Mouse (Mus musculus) G1E (cell line): ENCODE measurements at regions not wholly inside any gene's neighbourhood (a gene's known extent, or its start where the extent isn't known, plus 50 kb on each side); places are given as distances from the start of the nearest gene placed in this dataset.

Source experiments
- ATAC-seq: 2 replicates; pipeline ENCODE4 v1.8.0; 2016; ENCODE audit warnings: mild to moderate bottlenecking; ENCODE audit not compliant: insufficient number of reproducible peaks, poor library complexity, low FRiP score, severe bottlenecking; ENCODE audit errors: extremely low read depth
- DNase-seq: peaks from one replicate; pipeline ENCODE4 v3.0.0; 2012; ENCODE audit warnings: low spot score
- H3K27me3 ChIP-seq: 2 replicates; pipeline ENCODE4 v1.6.1; 2012; ENCODE audit warnings: mild to moderate bottlenecking, low read length, inconsistent platforms; ENCODE audit not compliant: insufficient read depth
- H3K36me3 ChIP-seq: replicated peaks from 2 replicates; pipeline ENCODE3; 2012; ENCODE audit warnings: mild to moderate bottlenecking, inconsistent platforms
- H3K4me1 ChIP-seq: 2 replicates; pipeline ENCODE4 v1.6.1; 2012; ENCODE audit warnings: low read depth, low read length, inconsistent platforms, mixed read lengths; ENCODE audit not compliant: insufficient read depth
- H3K4me3 ChIP-seq: 2 replicates; pipeline ENCODE4 v1.5.1; 2012; ENCODE audit warnings: low read depth, mild to moderate bottlenecking, inconsistent platforms, low read length, moderate library complexity, mixed read lengths
- H3K9me3 ChIP-seq: replicated peaks from 2 replicates; pipeline ENCODE4 v1.6.1; 2012; ENCODE audit warnings: inconsistent platforms
- CTCF ChIP-seq: IDR thresholded peaks from 2 replicates; pipeline ENCODE4 v1.5.1; 2012; ENCODE audit warnings: low read depth, low read length, inconsistent platforms, mixed read lengths
- GATA1 ChIP-seq: IDR thresholded peaks from 2 replicates; pipeline ENCODE4 v1.6.1; 2012; ENCODE audit warnings: borderline replicate concordance, low read length, inconsistent platforms, mixed read lengths
- GATA2 ChIP-seq: IDR thresholded peaks from 2 replicates; pipeline ENCODE4 v1.6.1; 2012; ENCODE audit warnings: low read depth, low read length, inconsistent platforms, borderline replicate concordance
- POLR2AphosphoS5 ChIP-seq: IDR thresholded peaks from 2 replicates; pipeline ENCODE4 v1.6.1; 2012; ENCODE audit warnings: low read depth, low read length, inconsistent platforms; ENCODE audit not compliant: insufficient replicate concordance
- TAL1 ChIP-seq: conservative IDR thresholded peaks from 2 replicates; pipeline ENCODE4 v1.6.1; 2012; ENCODE audit warnings: low read depth, low read length, inconsistent platforms, mixed read lengths

DNA sequence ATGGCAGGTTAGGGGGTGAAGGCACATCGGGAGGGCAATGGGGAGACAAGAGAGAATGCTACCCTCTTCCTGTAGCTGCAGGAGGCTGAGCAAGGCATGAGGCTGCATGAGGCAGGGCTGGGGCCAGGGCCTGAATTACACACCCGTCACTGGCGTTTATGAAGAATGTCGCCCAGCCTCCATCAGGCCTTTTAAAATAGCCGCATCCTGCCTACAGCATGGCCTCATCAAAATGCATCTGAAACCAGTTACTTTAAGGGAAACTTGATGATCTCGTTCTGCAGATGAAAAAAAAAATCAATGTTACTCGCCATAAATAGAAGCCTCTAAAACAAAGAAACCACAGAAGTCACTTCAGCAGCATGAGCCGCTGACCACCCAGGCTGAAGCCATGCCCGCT lies 208.3 kb downstream of the Prex1 start:
- no peaks in the 10 kb centered on the region for H3K27me3 ChIP-seq
- H3K36me3 ChIP-seq: no peaks in the 10 kb centered on the region
- ATAC-seq: no peak
- no peak overlapping the region for H3K4me3 ChIP-seq
- no peak for DNase-seq
- peaks cover 89% of the 10 kb centered on the region for H3K9me3 ChIP-seq
- no peaks in the 10 kb centered on the region for H3K4me1 ChIP-seq
- TF ChIP-seq GATA1 (no peak), CTCF (no peak)

- Histone ChIP-seq H3K4me3 (no peak overlapping the region), H3K36me3 (no peaks in the 10 kb centered on the region), H3K4me1 (no peaks in the 10 kb centered on the region), H3K27me3 (no peaks in the 10 kb centered on the region), H3K9me3 (peaks cover 81% of the 10 kb centered on the region)
- ATAC-seq (no peak), DNase-seq (no peak)
- TF ChIP-seq TAL1: no peak
- TF ChIP-seq GATA2: no peak
- no peak for TF ChIP-seq GATA1
- TF ChIP-seq POLR2AphosphoS5: no peak
- TF ChIP-seq CTCF: no peak
These were observed 210.0 kb downstream of the Prex1 start for GRCm38 (mm10) chr2:166503666-166504065.

GRCm38 (mm10) chr2:166492895-166493294 lies 220.7 kb downstream of the Prex1 start:
- Histone ChIP-seq H3K4me3 (no peak overlapping the region; the same call in 1 of the 2 replicates), H3K27me3 (no peaks in the 10 kb centered on the region), H3K9me3 (peaks cover 74% of the 10 kb centered on the region), H3K36me3 (no peaks in the 10 kb centered on the region), H3K4me1 (no peaks in the 10 kb centered on the region)
- TF ChIP-seq GATA2: no peak
- no peak for TF ChIP-seq CTCF
- no peak for TF ChIP-seq POLR2AphosphoS5
- TF ChIP-seq TAL1: no peak
- TF ChIP-seq GATA1: no peak
- ATAC-seq (no peak), DNase-seq (no peak)

DNA sequence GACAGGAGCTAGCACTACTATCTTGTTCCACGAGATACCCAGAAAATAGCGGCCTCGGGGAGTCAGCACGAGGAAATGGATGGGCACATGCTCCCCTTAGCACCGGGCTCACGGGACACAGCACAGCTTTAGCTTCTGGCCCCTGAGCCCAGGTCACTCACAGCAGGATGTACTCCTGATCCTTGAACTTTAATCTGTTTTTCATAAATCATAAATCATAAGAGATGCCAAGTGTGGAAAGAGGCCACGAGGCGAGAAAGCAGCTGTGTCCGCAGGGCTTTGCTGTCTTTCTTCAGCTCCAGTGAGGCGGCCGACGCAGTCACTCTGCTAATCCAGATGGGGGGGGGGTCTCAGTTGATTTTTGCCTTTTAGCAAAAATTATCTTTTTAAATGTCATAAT lies 221.2 kb downstream of the Prex1 start:
- Histone ChIP-seq H3K4me1 (no peaks in the 10 kb centered on the region), H3K36me3 (no peaks in the 10 kb centered on the region), H3K4me3 (no peak overlapping the region), H3K27me3 (no peaks in the 10 kb centered on the region), H3K9me3 (peaks cover 79% of the 10 kb centered on the region)
- TF ChIP-seq TAL1 (no peak), GATA1 (no peak), CTCF (no peak), GATA2 (no peak), POLR2AphosphoS5 (no peak)
- DNase-seq: no peak
- no peak for ATAC-seq

- H3K9me3 ChIP-seq: peaks cover 83% of the 10 kb centered on the region
- ATAC-seq (no peak), DNase-seq (no peak)
- H3K36me3 ChIP-seq: no peaks in the 10 kb centered on the region
- H3K4me3 ChIP-seq: no peak overlapping the region
- no peaks in the 10 kb centered on the region for H3K27me3 ChIP-seq
- no peak for TF ChIP-seq TAL1
- no peak for TF ChIP-seq GATA2
- TF ChIP-seq GATA1: no peak
- TF ChIP-seq POLR2AphosphoS5: no peak
- TF ChIP-seq CTCF: no peak
- H3K4me1 ChIP-seq: no peaks in the 10 kb centered on the region
These were observed 221.8 kb downstream of the Prex1 start for GRCm38 (mm10) chr2:166491861-166492260.

GRCm38 (mm10) chr2:166489041-166489872 lies 224.4 kb downstream of the Prex1 start:
- DNase-seq (no peak), ATAC-seq (no peak)
- no peaks in the 10 kb centered on the region for H3K36me3 ChIP-seq
- no peak for TF ChIP-seq TAL1
- TF ChIP-seq POLR2AphosphoS5: no peak
- TF ChIP-seq GATA1: no peak
- no peak for TF ChIP-seq CTCF
- no peak for TF ChIP-seq GATA2
- no peaks in the 10 kb centered on the region for H3K4me1 ChIP-seq
- no peaks in the 10 kb centered on the region for H3K27me3 ChIP-seq
- no peak overlapping the region for H3K4me3 ChIP-seq
- peaks cover 94% of the 10 kb centered on the region for H3K9me3 ChIP-seq
